Mouse (Mus musculus) cortical plate, adult 2 months (tissue): ENCODE data around the gene Zmynd8.

Experiments used
- CTCF ChIP-seq: fragments of 200-500 bp; IDR thresholded peaks from 2 replicates; pipeline ENCODE4 v1.5.1; 2011; ENCODE audit warnings: mild to moderate bottlenecking, control low read depth, low read length; ENCODE audit not compliant: insufficient read depth; ENCODE audit errors: extremely low read depth
- POLR2A ChIP-seq: fragments of 200-500 bp; IDR thresholded peaks from 2 replicates; pipeline ENCODE4 v1.6.1; 2011; ENCODE audit warnings: mild to moderate bottlenecking, low read length, control low read depth; ENCODE audit not compliant: insufficient read depth; ENCODE audit errors: extremely low read depth

GRCm38 (mm10) chr2:165828770-165829169, 70.0 kb downstream of the Zmynd8 start:
- TF ChIP-seq POLR2A (no peak), CTCF (no peak)
